Mouse (Mus musculus): Measurements from ENCODE around the gene Ucma.
"Not testable (repeated sequence)": the region's sequence is repeated elsewhere in the genome, so short reads cannot be mapped to it uniquely, and the experiment has no call there.

Ucma gene

GRCm38 (mm10) chr2:4975807-4976206, at the start of gene Ucma:
TSS of gene Ucma (plus strand) at chr2:4976122.
- no peak for ATAC-seq (ENCODE audit: insufficient number of reproducible peaks, low FRiP score, low TSS enrichment)

- ATAC-seq (ENCODE audit: insufficient number of reproducible peaks, low FRiP score, low TSS enrichment): no peak
These were observed 48.5 kb upstream of the Ucma start for GRCm38 (mm10) chr2:4927391-4927790.

GRCm38 (mm10) chr2:4929230-4929629, 46.7 kb upstream of the Ucma start:
- no peak for ATAC-seq (ENCODE audit: insufficient number of reproducible peaks, low FRiP score, low TSS enrichment)

GRCm38 (mm10) chr2:4934516-4934915, 41.4 kb upstream of the Ucma start:
- no peak for ATAC-seq (ENCODE audit: insufficient number of reproducible peaks, low FRiP score, low TSS enrichment)

GRCm38 (mm10) chr2:4937931-4938330, 38.0 kb upstream of the Ucma start:
- no peak for ATAC-seq (ENCODE audit: insufficient number of reproducible peaks, low FRiP score, low TSS enrichment)

GRCm38 (mm10) chr2:4940861-4941260, 35.1 kb upstream of the Ucma start:
- no peak for ATAC-seq (ENCODE audit: insufficient number of reproducible peaks, low FRiP score, low TSS enrichment)

- not testable (repeated sequence) for ATAC-seq (ENCODE audit: insufficient number of reproducible peaks, low FRiP score, low TSS enrichment)
These were observed 26.2 kb upstream of the Ucma start for GRCm38 (mm10) chr2:4949691-4950090.

- no peak for ATAC-seq (ENCODE audit: insufficient number of reproducible peaks, low FRiP score, low TSS enrichment)
These were observed 24.9 kb upstream of the Ucma start for GRCm38 (mm10) chr2:4950986-4951385.

- no peak for ATAC-seq (ENCODE audit: insufficient number of reproducible peaks, low FRiP score, low TSS enrichment)
These were observed 21.6 kb upstream of the Ucma start for GRCm38 (mm10) chr2:4954216-4954760.

- no peak for ATAC-seq (ENCODE audit: insufficient number of reproducible peaks, low FRiP score, low TSS enrichment)
These were observed 17.9 kb upstream of the Ucma start for GRCm38 (mm10) chr2:4958039-4958438.

- ATAC-seq (ENCODE audit: insufficient number of reproducible peaks, low FRiP score, low TSS enrichment): no peak
These were observed 8.1 kb upstream of the Ucma start for GRCm38 (mm10) chr2:4967806-4968205.

- ATAC-seq (ENCODE audit: insufficient number of reproducible peaks, low FRiP score, low TSS enrichment): no peak
These were observed 6.8 kb upstream of the Ucma start for GRCm38 (mm10) chr2:4969083-4969482.

GRCm38 (mm10) chr2:4978091-4978490, 2.2 kb downstream of the Ucma start:
- no peak for ATAC-seq (ENCODE audit: insufficient number of reproducible peaks, low FRiP score, low TSS enrichment)

- no peak for ATAC-seq (ENCODE audit: insufficient number of reproducible peaks, low FRiP score, low TSS enrichment)
These were observed 8.1 kb downstream of the Ucma start for GRCm38 (mm10) chr2:4983987-4984386.

- no peak for ATAC-seq (ENCODE audit: insufficient number of reproducible peaks, low FRiP score, low TSS enrichment)
These were observed 9.1 kb downstream of the Ucma start for GRCm38 (mm10) chr2:4985000-4985399.

GRCm38 (mm10) chr2:4986798-4987197, 10.9 kb downstream of the Ucma start:
- ATAC-seq (ENCODE audit: insufficient number of reproducible peaks, low FRiP score, low TSS enrichment): no peak

- ATAC-seq (ENCODE audit: insufficient number of reproducible peaks, low FRiP score, low TSS enrichment): no peak
These were observed 11.7 kb downstream of the Ucma start for GRCm38 (mm10) chr2:4987388-4988180.

GRCm38 (mm10) chr2:4988826-4989424, 13.0 kb downstream of the Ucma start:
- ATAC-seq (ENCODE audit: insufficient number of reproducible peaks, low FRiP score, low TSS enrichment): no peak

- no peak for ATAC-seq (ENCODE audit: insufficient number of reproducible peaks, low FRiP score, low TSS enrichment)
These were observed 17.7 kb downstream of the Ucma start for GRCm38 (mm10) chr2:4993584-4993983.

- no peak for ATAC-seq (ENCODE audit: insufficient number of reproducible peaks, low FRiP score, low TSS enrichment)
These were observed 18.5 kb downstream of the Ucma start for GRCm38 (mm10) chr2:4994436-4994835.

GRCm38 (mm10) chr2:4995646-4996045, 19.7 kb downstream of the Ucma start:
- ATAC-seq (ENCODE audit: insufficient number of reproducible peaks, low FRiP score, low TSS enrichment): no peak

GRCm38 (mm10) chr2:4996421-4996824, 20.5 kb downstream of the Ucma start:
- ATAC-seq (ENCODE audit: insufficient number of reproducible peaks, low FRiP score, low TSS enrichment): no peak
